Mouse (Mus musculus): ENCODE results near the gene Pip5k1c. TPM values are rescaled to one million over a fixed set of nuclear protein-coding genes. Genes with fewer than 3 reads are reported as not detected.

Gene Pip5k1c
- polyA plus RNA-seq, 1 experiment, result 288 TPM

- peaks cover 5% of the 10 kb centered on the region for H3K4me1 ChIP-seq (ENCODE audit: control insufficient read depth, insufficient read depth, low read length)
- DNase-seq, result no peak
- H3K27ac ChIP-seq (ENCODE audit: insufficient read depth, low read length), result no peak overlapping the region
- WGBS, result 60% methylated on average over 1 of the region's 1 CpGs
- no peak overlapping the region for H3K4me3 ChIP-seq (replicated peaks; ENCODE audit: insufficient read depth, low read depth, low read length)
- no peaks in the 10 kb centered on the region for H3K27me3 ChIP-seq (ENCODE audit: control insufficient read depth, insufficient read depth, low read length)
- no peak for TF ChIP-seq CTCF (IDR thresholded peaks at IDR 0.05; ENCODE audit: borderline replicate concordance, insufficient read depth, low read depth, low read length)
These were observed 37.9 kb upstream of the Pip5k1c start for GRCm38 (mm10) chr10:81254886-81255285.

GRCm38 (mm10) chr10:81257158-81258039, 35.4 kb upstream of the Pip5k1c start:
- peak overlapping the region; percentile 83 for H3K4me3 ChIP-seq (replicated peaks; ENCODE audit: insufficient read depth, low read depth, low read length)
- H3K27me3 ChIP-seq (ENCODE audit: control insufficient read depth, insufficient read depth, low read length), result no peaks in the 10 kb centered on the region
- H3K27ac ChIP-seq (ENCODE audit: insufficient read depth, low read length), result 0 out of 2 replicates have a peak overlapping the region, but pooled peaks have one; percentile 24
- no peak for TF ChIP-seq CTCF (IDR thresholded peaks at IDR 0.05; ENCODE audit: borderline replicate concordance, insufficient read depth, low read depth, low read length)
- no peak for TF ChIP-seq POLR2A (IDR thresholded peaks at IDR 0.05; ENCODE audit: borderline replicate concordance, insufficient read depth, low read length)
- DNase-seq, result peak; percentile 58 to 68
- peaks cover 5% of the 10 kb centered on the region for H3K4me1 ChIP-seq (ENCODE audit: control insufficient read depth, insufficient read depth, low read length)
- WGBS, result under 1% methylated on average over 62 of the region's 62 CpGs

- no peak overlapping the region for H3K27ac ChIP-seq (ENCODE audit: insufficient read depth, low read length)
- TF ChIP-seq CTCF (IDR thresholded peaks at IDR 0.05; ENCODE audit: borderline replicate concordance, insufficient read depth, low read depth, low read length) (no peak), POLR2A (IDR thresholded peaks at IDR 0.05; ENCODE audit: borderline replicate concordance, insufficient read depth, low read length) (no peak)
- WGBS, result 24% methylated on average over 21 of the region's 21 CpGs
- H3K4me3 ChIP-seq (replicated peaks; ENCODE audit: insufficient read depth, low read depth, low read length), result no peak overlapping the region
- no peaks in the 10 kb centered on the region for H3K27me3 ChIP-seq (ENCODE audit: control insufficient read depth, insufficient read depth, low read length)
- H3K4me1 ChIP-seq (ENCODE audit: control insufficient read depth, insufficient read depth, low read length), result peaks cover 5% of the 10 kb centered on the region
- DNase-seq, result no peak
These were observed 33.4 kb upstream of the Pip5k1c start for GRCm38 (mm10) chr10:81259225-81259884.

- no peak overlapping the region for H3K4me3 ChIP-seq (replicated peaks; ENCODE audit: insufficient read depth, low read depth, low read length)
- no peak for DNase-seq
- no peak for TF ChIP-seq CTCF (IDR thresholded peaks at IDR 0.05; ENCODE audit: borderline replicate concordance, insufficient read depth, low read depth, low read length)
- no peak for TF ChIP-seq POLR2A (IDR thresholded peaks at IDR 0.05; ENCODE audit: borderline replicate concordance, insufficient read depth, low read length)
- peaks cover 8% of the 10 kb centered on the region for H3K4me1 ChIP-seq (ENCODE audit: control insufficient read depth, insufficient read depth, low read length)
- H3K27me3 ChIP-seq (ENCODE audit: control insufficient read depth, insufficient read depth, low read length), result no peaks in the 10 kb centered on the region
- H3K27ac ChIP-seq (ENCODE audit: insufficient read depth, low read length), result no peak overlapping the region
- WGBS, result 91% methylated on average over 4 of the region's 4 CpGs
These were observed 31.7 kb upstream of the Pip5k1c start for GRCm38 (mm10) chr10:81261025-81261424.

- H3K27me3 ChIP-seq (ENCODE audit: control insufficient read depth, insufficient read depth, low read length), result no peaks in the 10 kb centered on the region
- TF ChIP-seq CTCF (IDR thresholded peaks at IDR 0.05; ENCODE audit: borderline replicate concordance, insufficient read depth, low read depth, low read length) (no peak), POLR2A (IDR thresholded peaks at IDR 0.05; ENCODE audit: borderline replicate concordance, insufficient read depth, low read length) (no peak)
These were observed 27.2 kb upstream of the Pip5k1c start for GRCm38 (mm10) chr10:81265540-81265939.

GRCm38 (mm10) chr10:81266211-81267105, 26.3 kb upstream of the Pip5k1c start, which contains the start of the genes Mrpl54 and Apba3:
TSS of gene Mrpl54 (minus strand) at chr10:81266934.
TSS of gene Apba3 (plus strand) at chr10:81266960.
- peak within 1 kb of the TSS; percentile 78 for H3K27ac ChIP-seq (ENCODE audit: insufficient read depth, low read length)
- H3K4me3 ChIP-seq (replicated peaks; ENCODE audit: insufficient read depth, low read depth, low read length), result peak within 1 kb of the TSS; percentile 83
- TF ChIP-seq POLR2A (IDR thresholded peaks at IDR 0.05; ENCODE audit: borderline replicate concordance, insufficient read depth, low read length), result peak; percentile 64; the same call in 1 of the 2 replicates
- no peak for TF ChIP-seq CTCF (IDR thresholded peaks at IDR 0.05; ENCODE audit: borderline replicate concordance, insufficient read depth, low read depth, low read length)
- no peaks in the 10 kb centered on the region for H3K27me3 ChIP-seq (ENCODE audit: control insufficient read depth, insufficient read depth, low read length)
- H3K4me1 ChIP-seq (ENCODE audit: control insufficient read depth, insufficient read depth, low read length), result peaks cover 7% of the 10 kb centered on the region
- WGBS, result under 1% methylated on average over 48 of the region's 48 CpGs
- peak; percentile 96 to 99 for DNase-seq

More at GRCm38 (mm10) chr10:81265540-81265939, 27.2 kb upstream of the Pip5k1c start:
- Histone ChIP-seq H3K4me3 (replicated peaks; ENCODE audit: insufficient read depth, low read depth, low read length) (no peak overlapping the region), H3K27ac (ENCODE audit: insufficient read depth, low read length) (no peak overlapping the region), H3K4me1 (ENCODE audit: control insufficient read depth, insufficient read depth, low read length) (peaks cover 7% of the 10 kb centered on the region)
- DNase-seq, result no peak
- 87% methylated on average over 8 of the region's 8 CpGs for WGBS

- peak overlapping the region; percentile 53 for H3K27ac ChIP-seq (ENCODE audit: insufficient read depth, low read length)
- 1% methylated on average over 23 of the region's 23 CpGs for WGBS
These were observed 24.7 kb upstream of the Pip5k1c start for GRCm38 (mm10) chr10:81268056-81268455.

More at GRCm38 (mm10) chr10:81268056-81268455, 24.7 kb upstream of the Pip5k1c start:
- peaks cover 7% of the 10 kb centered on the region for H3K4me1 ChIP-seq (ENCODE audit: control insufficient read depth, insufficient read depth, low read length)
- peak; percentile 86 to 92 for DNase-seq
- H3K27me3 ChIP-seq (ENCODE audit: control insufficient read depth, insufficient read depth, low read length), result no peaks in the 10 kb centered on the region
- TF ChIP-seq POLR2A (IDR thresholded peaks at IDR 0.05; ENCODE audit: borderline replicate concordance, insufficient read depth, low read length), result peak; percentile 82
- TF ChIP-seq CTCF (IDR thresholded peaks at IDR 0.05; ENCODE audit: borderline replicate concordance, insufficient read depth, low read depth, low read length), result no peak
- peak overlapping the region; percentile 83 for H3K4me3 ChIP-seq (replicated peaks; ENCODE audit: insufficient read depth, low read depth, low read length)

Measured in cerebellum, adult 2 months (tissue).